Mouse (Mus musculus) heart, postnatal 0 days (tissue): ENCODE results near the gene Mafb. TPM values are rescaled to one million over a fixed set of nuclear protein-coding genes. Genes with fewer than 3 reads are reported as not detected.

Experiments
- ATAC-seq: fragments of 200-750 bp; cut with Nextera tagmentation; 2 replicates; pipeline ENCODE4 v1.8.0; 2017; ENCODE audit warnings: low read depth, moderate number of reproducible peaks, moderate library complexity; ENCODE audit not compliant: insufficient read depth
- DNase-seq: peaks from one replicate; pipeline ENCODE4 v3.0.0-alpha.2; 2016; ENCODE audit warnings: low spot score
- H3K27ac ChIP-seq: fragments of 300-500 bp; sonication (generic); 2 replicates; pipeline ENCODE4 v1.5.1; 2014; ENCODE audit warnings: low read depth, mild to moderate bottlenecking
- H3K27me3 ChIP-seq: fragments of 300-500 bp; sonication (generic); 2 replicates; pipeline ENCODE4 v1.6.1; 2014; ENCODE audit warnings: low read length, mixed read lengths; ENCODE audit not compliant: control insufficient read depth, insufficient read depth
- H3K36me3 ChIP-seq: fragments of 300-500 bp; sonication (generic); replicated peaks from 2 replicates; pipeline ENCODE4 v1.6.1; 2014; ENCODE audit warnings: low read length, mixed read lengths; ENCODE audit not compliant: control insufficient read depth, insufficient read depth
- H3K4me1 ChIP-seq: fragments of 300-500 bp; sonication (generic); 2 replicates; pipeline ENCODE4 v1.6.1; 2014; ENCODE audit warnings: antibody characterized with exemption; ENCODE audit not compliant: control insufficient read depth, insufficient read depth
- H3K4me2 ChIP-seq: fragments of 300-500 bp; sonication (generic); 2 replicates; pipeline ENCODE4 v1.6.1; 2014; ENCODE audit warnings: low read depth, mild to moderate bottlenecking, low read length, moderate library complexity
- H3K4me3 ChIP-seq: fragments of 300-500 bp; sonication (generic); 2 replicates; pipeline ENCODE4 v1.5.1; 2014; ENCODE audit warnings: low read depth, low read length
- H3K9ac ChIP-seq: fragments of 300-500 bp; sonication (generic); replicated peaks from 2 replicates; pipeline ENCODE4 v1.6.1; 2014; ENCODE audit warnings: low read depth, low read length, mixed read lengths
- H3K9me3 ChIP-seq: fragments of 300-500 bp; sonication (generic); replicated peaks from 2 replicates; pipeline ENCODE4 v1.6.1; 2016; ENCODE audit warnings: low read length; ENCODE audit not compliant: control insufficient read depth
- CTCF ChIP-seq: IDR thresholded peaks from 2 replicates; pipeline ENCODE4 v1.5.1; 2016; ENCODE audit warnings: antibody characterized with exemption, control low read depth, low read depth
- EP300 ChIP-seq: IDR thresholded peaks from 2 replicates; pipeline ENCODE4 v1.6.1; 2016; ENCODE audit warnings: antibody characterized with exemption, low read depth
- WGBS: fragments of 180-500 bp; shearing (Covaris S2); extraction: QIAGEN DNeasy Blood & Tissue Kit; methylation state at CpG from one replicate; pipeline ENCODE4 v1.1.7; 2014; 5-methylcytosine and 5-hydroxymethylcytosine counted together
- polyA plus RNA-seq: library from polyadenylated mRNA; unstranded; fragments of >200 nt; fragmentation: Nextera tagmentation; extraction: Ambion mirVana; gene quantifications from 2 replicates; pipeline ENCODE4 v1.2.1, GENCODE M21; 2015
- total RNA-seq: library from RNA; depleted of rRNA; stranded (reverse); fragments of >200 nt; gene quantifications from 2 replicates; pipeline ENCODE4 v1.2.3, GENCODE M21; 2014; ENCODE audit warnings: low replicate concordance; rRNA removed

Mafb gene
- total and polyA plus RNA-seq, 2 experiments from 2014 or later = 4.5 to 4.8 TPM

- no peak for DNase-seq
- no peak overlapping the region for H3K4me3 ChIP-seq
- no peak for ATAC-seq
- H3K9ac ChIP-seq = no peak overlapping the region
- 78% methylated on average over 6 of the region's 6 CpGs for WGBS
- peaks cover 22% of the 10 kb centered on the region for H3K4me1 ChIP-seq
- no peak overlapping the region for H3K4me2 ChIP-seq
- no peak overlapping the region for H3K27ac ChIP-seq
- no peaks in the 10 kb centered on the region for H3K36me3 ChIP-seq
- TF ChIP-seq CTCF (no peak), EP300 (no peak)
- H3K9me3 ChIP-seq = no peaks in the 10 kb centered on the region
- H3K27me3 ChIP-seq = no peaks in the 10 kb centered on the region
These were observed 41.7 kb downstream of the Mafb start for GRCm38 (mm10) chr2:160325105-160325644.

GRCm38 (mm10) chr2:160321829-160322228 is 45.0 kb downstream of the Mafb start:
- Histone ChIP-seq H3K27me3 (no peaks in the 10 kb centered on the region), H3K4me2 (peak overlapping the region; percentile 24), H3K9me3 (no peaks in the 10 kb centered on the region), H3K4me1 (peaks cover 15% of the 10 kb centered on the region), H3K9ac (no peak overlapping the region), H3K4me3 (no peak overlapping the region), H3K36me3 (no peaks in the 10 kb centered on the region), H3K27ac (no peak overlapping the region)
- TF ChIP-seq EP300 (no peak), CTCF (no peak)
- WGBS = 19% methylated on average over 4 of the region's 4 CpGs
- 0 out of 2 replicates have a peak, but pooled peaks have one; percentile 58 for ATAC-seq
- peak; percentile 46 for DNase-seq

GRCm38 (mm10) chr2:160318255-160318654 is 48.6 kb downstream of the Mafb start:
- ATAC-seq (no peak), DNase-seq (no peak)
- 58% methylated on average over 4 of the region's 4 CpGs for WGBS
- TF ChIP-seq EP300 (no peak), CTCF (no peak)
- no peak overlapping the region for H3K4me3 ChIP-seq
- no peak overlapping the region for H3K4me2 ChIP-seq
- H3K36me3 ChIP-seq = no peaks in the 10 kb centered on the region
- 0 out of 2 replicates have a peak, but pooled peaks cover 12% of the 10 kb centered on the region for H3K27me3 ChIP-seq
- H3K9me3 ChIP-seq = no peaks in the 10 kb centered on the region
- peaks cover 13% of the 10 kb centered on the region; the same call in 1 of the 2 replicates for H3K4me1 ChIP-seq
- no peak overlapping the region for H3K9ac ChIP-seq
- H3K27ac ChIP-seq = no peak overlapping the region

Other genes starting within 250 kb of the Mafb start
- gene Gm826, start 32.9 kb downstream of the Mafb start, total RNA-seq = 1.5 and 1.9 TPM in 2 replicates
- 8.9 and 9.3 TPM in 2 replicates for gene Gm826, start 32.9 kb downstream of the Mafb start, polyA plus RNA-seq